Mouse (Mus musculus): ENCODE results near the gene Adgrb3. TPM values are rescaled to one million over a fixed set of nuclear protein-coding genes. Genes with fewer than 3 reads are reported as not detected.

Adgrb3 gene
- polyA plus RNA-seq, 1 experiment from 2014 or later = not detected

DNA sequence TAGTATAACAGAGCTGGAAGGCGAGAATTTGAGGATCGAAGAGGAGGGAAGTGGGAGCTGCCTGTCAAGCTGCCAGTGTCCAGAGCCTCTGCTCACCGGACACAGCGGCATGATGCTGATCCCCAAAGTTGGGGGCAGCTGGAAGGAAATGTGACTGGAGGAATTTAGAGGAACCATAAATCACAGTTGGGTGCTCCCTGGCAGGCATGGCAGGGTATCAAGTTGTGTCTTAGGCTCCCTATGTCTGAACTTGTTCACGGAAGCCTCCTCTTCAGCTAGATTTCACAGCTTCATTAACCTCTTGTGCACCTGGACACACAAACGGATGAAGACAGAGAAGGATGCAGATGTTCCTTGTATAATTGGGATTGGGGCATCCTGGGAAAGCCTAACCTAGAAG lies 722.8 kb downstream of the Adgrb3 start:
- H3K27ac ChIP-seq = no peak overlapping the region
- no peaks in the 10 kb centered on the region for H3K36me3 ChIP-seq (ENCODE audit: inconsistent target)

DNA sequence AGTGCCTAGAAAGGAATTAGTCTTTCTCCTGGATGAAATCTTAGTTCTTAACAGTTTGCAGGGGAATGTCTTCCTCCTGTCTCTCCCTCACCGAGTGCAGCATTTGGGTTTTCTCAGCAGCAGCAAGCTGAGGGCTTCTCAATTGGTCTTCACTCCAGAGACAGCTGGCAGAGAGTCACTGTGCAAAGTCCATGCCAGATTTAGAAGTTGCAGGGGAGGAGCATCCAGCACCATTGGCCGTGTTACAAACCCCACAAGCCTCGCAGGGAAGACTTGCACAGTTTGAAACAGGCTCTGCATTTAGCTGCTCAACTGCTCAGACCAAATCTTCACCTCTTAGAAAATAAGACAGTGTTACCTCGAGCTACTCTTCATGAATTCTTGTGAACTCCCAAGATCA lies 724.1 kb downstream of the Adgrb3 start:
- Histone ChIP-seq H3K36me3 (ENCODE audit: inconsistent target) (no peaks in the 10 kb centered on the region), H3K4me3 (ENCODE audit: inconsistent target) (no peak overlapping the region), H3K79me2 (ENCODE audit: inconsistent target) (no peaks in the 10 kb centered on the region), H3K27ac (no peak overlapping the region)
- 70% methylated on average over 4 of the region's 4 CpGs for WGBS (ENCODE audit: missing documents)

More for the DNA sequence above, 722.8 kb downstream of the Adgrb3 start:
- WGBS (ENCODE audit: missing documents) = 82% methylated on average over 6 of the region's 6 CpGs
- H3K4me3 ChIP-seq (ENCODE audit: inconsistent target) = no peak overlapping the region
- H3K79me2 ChIP-seq (ENCODE audit: inconsistent target) = no peaks in the 10 kb centered on the region

DNA sequence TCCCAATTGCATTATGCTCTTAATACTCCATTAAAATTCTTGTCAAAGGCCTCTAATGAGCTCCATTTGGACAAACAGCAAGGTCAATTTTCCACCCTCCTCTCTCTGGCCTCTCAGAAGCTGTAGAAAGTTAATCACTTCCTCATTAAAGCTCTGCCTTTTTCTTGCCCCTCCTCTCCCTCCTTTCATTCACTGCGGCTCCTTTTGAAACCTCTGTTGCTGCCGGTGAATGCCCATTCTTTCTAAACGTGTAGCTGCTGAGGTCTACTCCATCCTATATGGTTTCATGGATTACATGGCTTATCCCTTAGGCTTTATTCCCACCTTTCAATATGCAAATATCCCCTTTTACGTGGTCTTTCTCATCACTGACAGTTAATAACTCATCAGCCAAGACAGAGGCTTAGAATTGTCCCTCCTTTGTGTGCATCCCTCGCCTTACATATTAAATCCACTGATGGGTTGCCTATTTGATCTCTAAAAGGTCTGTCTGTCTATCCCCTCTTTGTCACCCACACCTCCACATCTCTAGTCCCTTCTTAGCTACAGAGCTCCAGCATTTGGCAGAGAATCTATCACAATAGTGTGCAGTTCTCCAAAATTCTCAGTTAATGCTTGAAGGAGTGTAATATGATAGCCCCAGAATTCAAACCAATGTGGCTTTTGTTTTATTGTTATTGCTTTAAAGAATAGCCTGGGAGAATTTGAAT lies 741.3 kb downstream of the Adgrb3 start:
- H3K36me3 ChIP-seq (ENCODE audit: inconsistent target) = no peaks in the 10 kb centered on the region
- H3K79me2 ChIP-seq (ENCODE audit: inconsistent target) = no peaks in the 10 kb centered on the region
- WGBS (ENCODE audit: missing documents) = 63% methylated on average over 5 of the region's 5 CpGs
- H3K4me3 ChIP-seq (ENCODE audit: inconsistent target) = no peak overlapping the region
- no peak overlapping the region for H3K27ac ChIP-seq

DNA sequence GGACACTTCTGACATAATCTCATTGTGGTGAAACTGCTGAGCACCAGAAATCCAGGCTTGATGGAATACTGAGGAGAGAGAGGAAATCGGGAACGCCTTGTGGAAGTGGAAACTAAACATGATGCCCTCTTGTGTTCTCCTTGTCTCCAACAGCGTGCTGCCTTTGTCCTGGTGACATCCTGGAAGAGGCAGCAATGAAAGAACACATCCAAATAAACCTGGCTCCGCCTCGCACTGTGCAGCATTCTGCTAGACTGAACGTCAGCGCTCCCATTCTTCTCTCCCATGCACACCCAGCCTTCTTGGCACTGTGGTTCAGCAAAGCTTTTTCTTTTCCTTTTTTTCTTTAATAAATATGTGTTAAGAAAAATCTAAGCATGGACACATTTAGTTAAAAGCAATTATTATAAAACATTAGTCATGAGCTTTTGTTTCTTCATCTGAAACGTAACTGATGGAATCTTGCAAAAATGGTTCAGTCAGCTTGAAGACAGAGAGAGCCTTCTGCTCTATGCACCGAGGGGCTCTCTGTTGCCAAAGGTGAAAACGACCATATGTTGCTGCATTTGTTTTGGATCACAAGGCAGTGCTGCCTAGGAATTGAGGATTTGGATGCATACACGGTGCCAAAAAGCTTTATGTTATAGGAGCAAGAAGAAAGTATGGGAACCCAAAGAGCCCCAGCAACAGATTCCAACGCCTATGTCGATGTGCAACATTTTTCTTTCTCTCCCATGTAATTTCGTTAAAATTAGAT lies 743.7 kb downstream of the Adgrb3 start:
- Histone ChIP-seq H3K79me2 (ENCODE audit: inconsistent target) (no peaks in the 10 kb centered on the region), H3K27ac (no peak overlapping the region), H3K4me3 (ENCODE audit: inconsistent target) (no peak overlapping the region), H3K36me3 (ENCODE audit: inconsistent target) (no peaks in the 10 kb centered on the region)
- 84% methylated on average over 14 of the region's 14 CpGs for WGBS (ENCODE audit: missing documents)

DNA sequence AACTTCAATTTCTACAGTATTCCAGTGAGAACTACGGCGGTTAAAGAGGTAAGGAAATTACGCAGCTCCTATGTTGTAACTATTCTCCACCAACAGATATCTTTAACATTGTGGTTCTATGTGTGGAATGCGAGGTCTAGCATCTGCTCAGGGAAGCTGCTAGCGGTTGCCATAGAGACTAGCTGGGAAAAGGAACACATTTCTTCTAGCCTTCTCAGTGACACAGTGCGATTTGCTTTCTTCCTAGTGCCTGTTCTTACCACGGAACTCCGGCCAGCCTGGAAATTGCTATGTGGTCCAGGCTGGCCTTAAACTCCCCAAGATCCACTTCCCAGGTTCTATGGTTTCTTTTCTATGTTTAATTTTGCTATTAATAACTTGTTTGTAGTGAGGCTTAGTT lies 747.1 kb downstream of the Adgrb3 start:
- H3K79me2 ChIP-seq (ENCODE audit: inconsistent target) = no peaks in the 10 kb centered on the region
- no peak overlapping the region for H3K27ac ChIP-seq
- H3K4me3 ChIP-seq (ENCODE audit: inconsistent target) = no peak overlapping the region
- no peaks in the 10 kb centered on the region for H3K36me3 ChIP-seq (ENCODE audit: inconsistent target)
- WGBS (ENCODE audit: missing documents) = 87% methylated on average over 8 of the region's 8 CpGs

DNA sequence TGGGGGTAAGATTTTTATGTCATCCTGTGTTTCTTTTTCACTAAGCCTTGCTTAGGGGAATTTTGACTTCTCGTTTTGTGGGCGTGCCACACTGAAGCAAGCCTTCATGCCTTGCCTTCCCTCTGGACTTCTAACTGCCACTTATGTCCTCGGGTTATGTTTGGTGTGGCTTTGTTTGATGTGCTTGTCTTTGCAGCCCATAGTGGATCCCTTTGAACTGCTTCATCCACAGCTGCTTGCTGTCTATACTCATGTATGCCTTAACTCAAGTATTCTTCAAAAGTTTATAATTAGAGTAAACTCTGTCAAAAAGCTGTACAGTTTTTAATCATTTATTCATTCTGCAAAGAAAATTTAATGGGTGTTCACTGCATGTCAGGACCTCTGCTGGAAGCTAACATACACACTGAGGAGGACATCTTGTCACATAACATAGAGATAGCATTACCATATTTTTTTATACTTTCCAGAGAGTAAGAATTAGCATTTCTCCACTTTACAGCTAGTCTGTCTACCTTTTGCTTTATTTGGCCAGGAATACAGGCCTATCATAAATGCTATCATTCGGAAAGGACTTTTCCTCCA lies 748.1 kb downstream of the Adgrb3 start:
- WGBS (ENCODE audit: missing documents) = 82% methylated on average over 4 of the region's 4 CpGs

DNA sequence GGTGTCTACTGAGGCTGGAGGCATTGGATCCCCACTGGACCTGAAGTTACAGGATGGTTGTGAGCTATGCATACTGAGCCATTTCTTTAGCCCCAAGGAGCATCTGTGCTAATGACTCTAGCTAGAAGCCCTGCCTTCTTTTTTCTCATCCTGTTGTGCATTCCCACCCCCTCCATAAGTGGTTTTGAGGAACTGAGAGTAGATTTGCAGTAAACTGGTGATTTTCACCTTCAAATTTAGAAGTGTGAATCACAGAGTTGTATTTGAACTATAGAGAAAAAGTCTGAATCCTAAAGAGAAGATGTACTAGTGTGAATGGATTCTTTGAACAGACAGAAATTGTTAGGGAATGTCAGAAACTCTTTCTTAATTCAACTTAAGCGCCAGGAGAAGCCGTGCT lies 750.1 kb downstream of the Adgrb3 start:
- 67% methylated on average over 2 of the region's 2 CpGs for WGBS (ENCODE audit: missing documents)
- Histone ChIP-seq H3K36me3 (ENCODE audit: inconsistent target) (no peaks in the 10 kb centered on the region), H3K27ac (no peak overlapping the region), H3K79me2 (ENCODE audit: inconsistent target) (no peaks in the 10 kb centered on the region), H3K4me3 (ENCODE audit: inconsistent target) (no peak overlapping the region)

More for the DNA sequence above, 748.1 kb downstream of the Adgrb3 start:
- Histone ChIP-seq H3K36me3 (ENCODE audit: inconsistent target) (no peaks in the 10 kb centered on the region), H3K79me2 (ENCODE audit: inconsistent target) (no peaks in the 10 kb centered on the region), H3K4me3 (ENCODE audit: inconsistent target) (no peak overlapping the region), H3K27ac (no peak overlapping the region)

DNA sequence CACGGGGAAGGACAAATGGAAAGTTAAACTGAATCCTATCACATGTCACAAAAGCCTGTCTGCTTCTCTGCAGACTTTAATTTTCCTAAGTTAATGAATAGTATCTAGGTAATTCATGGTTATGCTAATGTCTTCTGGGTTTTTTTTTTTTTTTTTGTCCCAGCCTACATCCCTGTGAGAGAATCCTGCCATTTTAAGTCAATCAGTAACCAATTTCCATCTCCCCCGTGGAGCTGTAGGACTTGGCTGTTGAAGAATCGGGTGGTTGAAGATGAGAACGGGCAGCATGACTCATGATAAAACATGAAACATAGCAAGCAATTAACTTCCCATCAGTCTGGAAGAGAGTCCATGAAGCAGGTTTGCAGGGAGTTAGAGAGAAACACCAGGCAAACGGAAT lies 753.6 kb downstream of the Adgrb3 start:
- 83% methylated on average over 5 of the region's 5 CpGs for WGBS (ENCODE audit: missing documents)
- Histone ChIP-seq H3K4me3 (ENCODE audit: inconsistent target) (no peak overlapping the region), H3K79me2 (ENCODE audit: inconsistent target) (no peaks in the 10 kb centered on the region), H3K27ac (no peak overlapping the region), H3K36me3 (ENCODE audit: inconsistent target) (no peaks in the 10 kb centered on the region)

DNA sequence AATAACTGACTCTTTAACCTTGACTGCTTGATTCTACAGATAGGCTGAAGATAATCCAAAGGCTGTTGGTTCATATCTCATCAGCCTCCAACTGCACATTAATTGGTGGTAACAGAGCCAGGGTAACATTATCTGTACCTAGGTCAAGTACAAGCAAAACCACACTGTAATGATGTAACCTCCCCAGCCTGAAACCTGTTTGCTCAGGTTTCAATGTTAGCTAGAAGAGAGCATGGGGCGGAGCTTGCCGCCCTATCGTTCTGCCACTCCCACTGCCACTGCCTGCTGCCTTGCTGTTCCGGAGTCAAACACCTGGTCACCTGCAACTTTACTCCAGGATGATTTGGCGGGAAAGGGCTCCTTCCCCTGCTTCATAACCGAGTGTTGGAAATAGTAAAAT lies 765.5 kb downstream of the Adgrb3 start:
- Histone ChIP-seq H3K36me3 (ENCODE audit: inconsistent target) (no peaks in the 10 kb centered on the region), H3K27ac (no peak overlapping the region), H3K79me2 (ENCODE audit: inconsistent target) (no peaks in the 10 kb centered on the region), H3K4me3 (ENCODE audit: inconsistent target) (no peak overlapping the region)
- 28% methylated on average over 6 of the region's 6 CpGs for WGBS (ENCODE audit: missing documents)

DNA sequence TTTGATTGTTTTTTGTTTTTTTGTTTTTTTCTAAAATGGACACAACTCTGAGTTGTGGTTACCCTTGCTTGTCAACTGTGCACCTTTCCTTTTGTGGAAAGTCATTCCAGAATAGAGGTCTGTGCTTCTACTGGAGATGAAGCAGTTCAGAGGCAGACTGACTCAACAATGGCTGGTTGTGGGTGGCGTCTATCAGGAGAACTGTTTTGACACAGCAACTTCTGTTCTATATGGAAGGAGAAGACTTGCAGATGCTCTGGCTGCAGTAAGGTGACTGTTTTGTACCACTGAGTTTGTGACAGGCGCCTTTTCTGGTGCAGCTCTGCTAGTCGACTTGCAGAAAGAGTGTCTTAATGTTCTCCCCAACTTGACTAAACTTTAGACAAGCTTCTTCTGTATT lies 768.6 kb downstream of the Adgrb3 start:
- 90% methylated on average over 3 of the region's 3 CpGs for WGBS (ENCODE audit: missing documents)
- H3K4me3 ChIP-seq (ENCODE audit: inconsistent target) = no peak overlapping the region
- H3K79me2 ChIP-seq (ENCODE audit: inconsistent target) = no peaks in the 10 kb centered on the region
- no peaks in the 10 kb centered on the region for H3K36me3 ChIP-seq (ENCODE audit: inconsistent target)
- H3K27ac ChIP-seq = no peak overlapping the region

DNA sequence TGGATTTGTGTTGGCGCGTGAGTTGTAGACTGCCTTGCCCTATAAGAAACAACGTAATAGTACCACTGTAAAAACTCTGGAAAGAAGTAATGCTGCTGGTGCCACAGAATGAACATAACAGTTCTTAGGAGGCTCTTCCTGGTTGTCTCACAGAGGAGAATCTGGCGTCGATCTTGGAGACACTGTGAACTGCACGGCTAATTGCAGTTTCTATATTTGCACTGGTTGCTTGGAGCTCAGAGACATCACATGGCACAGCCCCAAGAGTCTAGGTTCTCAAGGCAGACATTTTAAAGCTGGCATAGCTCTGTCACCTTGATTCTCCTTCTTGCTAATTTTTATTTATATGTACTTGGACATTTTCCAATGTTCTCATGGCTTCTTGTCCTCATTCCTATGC lies 769.3 kb downstream of the Adgrb3 start:
- WGBS (ENCODE audit: missing documents) = 98% methylated on average over 6 of the region's 6 CpGs
- no peak overlapping the region for H3K27ac ChIP-seq

DNA sequence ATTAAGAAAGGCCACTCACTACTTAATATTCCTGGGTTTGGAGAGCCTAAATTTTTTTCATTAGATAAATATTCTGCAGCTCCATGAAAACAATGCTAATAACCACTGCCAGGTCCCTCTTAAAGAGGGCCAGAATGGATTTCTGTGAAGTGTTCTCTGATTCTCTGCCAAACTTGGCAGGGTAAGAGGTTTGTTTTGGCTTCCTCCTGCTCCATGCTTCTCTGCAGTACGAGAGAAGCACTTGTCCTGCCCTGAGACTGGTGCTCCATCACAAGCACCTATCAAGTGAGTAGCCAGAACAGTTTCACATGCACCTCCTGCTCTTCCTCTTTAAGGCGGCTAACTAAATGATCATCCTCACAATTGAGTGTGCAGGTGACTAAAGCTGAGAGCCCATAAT lies 771.9 kb downstream of the Adgrb3 start:
- WGBS (ENCODE audit: missing documents) = 74% methylated on average over 2 of the region's 2 CpGs
- Histone ChIP-seq H3K79me2 (ENCODE audit: inconsistent target) (no peaks in the 10 kb centered on the region), H3K4me3 (ENCODE audit: inconsistent target) (no peak overlapping the region), H3K27ac (no peak overlapping the region), H3K36me3 (ENCODE audit: inconsistent target) (no peaks in the 10 kb centered on the region)

More for the DNA sequence above, 769.3 kb downstream of the Adgrb3 start:
- Histone ChIP-seq H3K36me3 (ENCODE audit: inconsistent target) (no peaks in the 10 kb centered on the region), H3K79me2 (ENCODE audit: inconsistent target) (no peaks in the 10 kb centered on the region), H3K4me3 (ENCODE audit: inconsistent target) (no peak overlapping the region)

DNA sequence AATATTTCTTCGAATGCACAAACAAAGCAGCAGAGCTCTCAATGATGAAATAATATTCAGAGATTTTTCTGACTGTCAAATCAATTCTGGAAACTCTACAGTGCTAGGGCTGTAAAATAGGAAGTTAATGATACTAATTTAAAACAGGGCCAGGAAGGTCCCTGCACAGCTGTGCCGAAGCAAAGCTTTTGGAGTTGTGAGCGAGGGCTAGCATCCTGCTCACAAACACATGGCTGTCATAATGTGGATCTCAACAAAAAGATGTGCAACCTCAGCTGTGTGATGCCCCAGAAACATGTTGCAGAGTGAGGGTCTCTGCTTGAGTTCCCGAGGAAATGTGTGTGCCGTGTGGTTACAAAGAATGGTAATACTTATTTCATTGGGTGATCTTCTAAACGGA lies 772.3 kb downstream of the Adgrb3 start:
- Histone ChIP-seq H3K4me3 (ENCODE audit: inconsistent target) (no peak overlapping the region), H3K79me2 (ENCODE audit: inconsistent target) (no peaks in the 10 kb centered on the region), H3K27ac (no peak overlapping the region), H3K36me3 (ENCODE audit: inconsistent target) (no peaks in the 10 kb centered on the region)
- 89% methylated on average over 6 of the region's 6 CpGs for WGBS (ENCODE audit: missing documents)

DNA sequence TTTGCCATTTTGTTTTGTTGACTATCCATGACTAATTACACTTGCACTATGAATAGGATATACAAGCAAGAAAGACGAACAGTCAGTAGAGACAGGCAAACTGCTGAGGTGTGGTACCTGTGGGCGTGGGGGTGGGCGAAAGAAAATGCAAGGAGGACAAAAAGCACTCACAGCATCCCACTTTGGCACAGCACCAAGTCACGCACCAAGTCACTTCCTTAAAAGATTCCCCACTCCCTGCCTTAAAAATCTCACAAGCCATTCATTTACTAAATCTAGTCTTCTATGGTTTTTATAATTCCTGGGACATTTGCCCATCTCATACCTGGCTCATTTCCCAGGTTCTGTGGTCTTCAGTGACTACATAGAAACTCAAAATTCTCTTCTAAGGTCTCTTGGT lies 787.4 kb downstream of the Adgrb3 start:
- H3K4me3 ChIP-seq (ENCODE audit: inconsistent target) = no peak overlapping the region
- no peak overlapping the region for H3K27ac ChIP-seq
- WGBS (ENCODE audit: missing documents) = 92% methylated on average over 4 of the region's 4 CpGs
- H3K79me2 ChIP-seq (ENCODE audit: inconsistent target) = no peaks in the 10 kb centered on the region
- no peaks in the 10 kb centered on the region for H3K36me3 ChIP-seq (ENCODE audit: inconsistent target)

DNA sequence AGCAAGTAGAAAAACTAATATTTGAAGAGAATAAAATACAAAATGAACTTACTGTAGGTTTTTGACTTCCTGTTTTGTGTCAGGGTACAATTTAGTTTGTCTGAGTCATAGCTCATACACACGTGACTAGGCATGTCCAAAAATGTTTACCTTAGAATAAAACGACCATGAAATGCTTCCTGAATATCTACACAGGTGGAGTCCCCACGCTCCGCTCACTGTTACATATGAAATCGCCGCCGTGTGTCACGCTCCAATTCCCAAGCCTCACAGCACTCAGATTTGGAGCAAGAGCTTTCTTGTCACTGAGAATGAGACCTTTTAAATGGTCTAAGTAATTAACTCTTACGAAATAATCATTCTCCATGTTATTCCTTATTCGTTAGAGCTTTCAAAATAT lies 795.3 kb downstream of the Adgrb3 start:
- WGBS (ENCODE audit: missing documents) = 73% methylated on average over 10 of the region's 10 CpGs
- no peak overlapping the region for H3K4me3 ChIP-seq (ENCODE audit: inconsistent target)
- H3K36me3 ChIP-seq (ENCODE audit: inconsistent target) = no peaks in the 10 kb centered on the region
- no peak overlapping the region for H3K27ac ChIP-seq
- no peaks in the 10 kb centered on the region for H3K79me2 ChIP-seq (ENCODE audit: inconsistent target)

All from macrophage (primary cell).